Mouse (Mus musculus) kidney, adult 9 months (tissue): ENCODE data around the gene Urod.

Source experiments
- DNase-seq: peaks from one replicate; pipeline ENCODE4 v3.0.0; 2022

The Urod gene

DNA sequence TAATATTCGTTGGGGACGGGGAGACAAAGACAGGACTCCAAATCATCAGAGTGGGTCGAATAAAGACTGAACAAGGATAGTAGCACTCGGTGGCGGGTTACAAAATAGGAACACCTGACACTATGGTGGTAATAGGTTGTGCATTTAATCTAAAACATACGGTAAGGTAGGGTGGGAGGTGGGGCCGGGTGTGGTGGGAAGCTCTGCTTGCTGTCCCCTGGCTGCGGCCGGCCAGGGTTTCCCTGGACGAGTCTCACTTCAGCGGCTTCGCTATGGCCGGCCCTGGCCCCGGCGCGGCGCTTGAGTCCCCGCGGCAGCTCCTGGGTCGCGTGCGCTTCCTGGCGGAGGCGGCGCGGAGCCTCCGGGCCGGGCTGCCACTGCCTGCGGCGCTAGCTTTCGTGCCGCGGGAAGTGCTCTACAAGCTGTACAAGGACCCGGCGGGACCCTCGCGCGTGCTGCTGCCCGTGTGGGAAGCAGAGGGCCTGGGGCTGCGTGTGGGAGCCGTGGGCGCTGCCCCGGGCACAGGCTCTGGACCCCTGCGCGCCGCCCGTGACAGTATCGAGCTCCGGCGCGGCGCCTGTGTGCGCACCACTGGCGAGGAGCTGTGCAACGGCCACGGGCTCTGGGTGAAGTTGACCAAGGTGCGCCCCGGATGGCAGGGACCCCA is 1.1 kb upstream of the Urod start, which contains the start of gene Hectd3:
Gene Hectd3, plus strand, starts transcription at position 187 of the 667 bp plus-strand sequence.
- peak; percentile 77 for DNase-seq

DNA sequence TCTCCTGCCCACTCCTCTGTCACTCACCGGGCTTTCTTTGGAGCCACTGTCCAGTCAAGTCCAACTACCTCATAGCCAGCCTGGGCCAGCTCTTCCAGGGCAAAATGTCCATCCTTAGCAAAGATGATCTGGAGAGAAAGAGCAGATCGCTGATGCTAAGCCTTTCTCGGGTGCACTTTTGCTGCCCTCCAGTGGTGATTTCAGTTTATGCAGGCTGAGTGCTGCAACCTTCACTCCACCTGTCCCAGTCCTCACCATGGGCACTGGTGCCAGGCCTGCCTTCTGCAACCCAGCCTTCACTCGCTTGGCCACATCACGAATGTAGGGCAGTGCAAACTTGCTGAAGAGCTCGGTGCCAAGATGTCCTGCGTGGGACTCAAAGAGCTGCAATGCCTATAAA is 2.8 kb downstream of the Urod start:
- peak; percentile 90 for DNase-seq

DNA sequence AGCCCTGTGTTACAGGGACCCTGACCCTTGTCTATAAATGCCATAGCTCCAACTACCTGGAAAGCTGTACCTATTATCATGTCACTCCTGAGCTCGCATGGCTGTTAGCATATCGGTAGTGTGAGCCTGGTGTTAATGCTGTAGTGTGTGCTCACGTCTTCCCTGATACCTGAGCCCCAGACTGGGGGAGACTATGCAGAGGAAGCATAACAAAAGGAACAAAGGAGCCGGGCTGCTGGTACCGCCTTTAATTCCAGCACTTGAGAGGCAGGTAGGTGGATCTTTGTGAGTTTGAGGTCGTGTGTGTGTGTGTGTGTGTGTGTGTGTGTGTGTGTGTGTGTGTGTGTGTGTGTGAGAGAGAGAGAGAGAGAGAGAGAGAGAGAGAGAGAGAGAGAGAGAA is 4.5 kb downstream of the Urod start:
- DNase-seq: no peak

DNA sequence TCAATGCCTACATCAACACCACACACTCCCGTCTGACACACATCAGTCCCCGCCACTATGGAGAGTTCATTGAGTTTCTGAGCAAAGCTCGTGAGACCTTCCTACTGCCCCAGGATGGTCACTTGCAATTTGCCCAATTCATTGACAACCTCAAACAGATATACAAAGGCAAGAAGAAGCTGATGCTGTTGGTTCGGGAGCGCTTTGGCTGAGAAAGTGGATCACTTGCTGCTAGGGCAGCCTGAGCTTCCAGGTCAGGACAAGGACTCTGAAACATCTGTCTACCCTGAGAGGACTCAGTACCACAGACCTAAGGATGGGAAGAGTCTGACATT is 7.1 kb downstream of the Urod start:
- no peak for DNase-seq

DNA sequence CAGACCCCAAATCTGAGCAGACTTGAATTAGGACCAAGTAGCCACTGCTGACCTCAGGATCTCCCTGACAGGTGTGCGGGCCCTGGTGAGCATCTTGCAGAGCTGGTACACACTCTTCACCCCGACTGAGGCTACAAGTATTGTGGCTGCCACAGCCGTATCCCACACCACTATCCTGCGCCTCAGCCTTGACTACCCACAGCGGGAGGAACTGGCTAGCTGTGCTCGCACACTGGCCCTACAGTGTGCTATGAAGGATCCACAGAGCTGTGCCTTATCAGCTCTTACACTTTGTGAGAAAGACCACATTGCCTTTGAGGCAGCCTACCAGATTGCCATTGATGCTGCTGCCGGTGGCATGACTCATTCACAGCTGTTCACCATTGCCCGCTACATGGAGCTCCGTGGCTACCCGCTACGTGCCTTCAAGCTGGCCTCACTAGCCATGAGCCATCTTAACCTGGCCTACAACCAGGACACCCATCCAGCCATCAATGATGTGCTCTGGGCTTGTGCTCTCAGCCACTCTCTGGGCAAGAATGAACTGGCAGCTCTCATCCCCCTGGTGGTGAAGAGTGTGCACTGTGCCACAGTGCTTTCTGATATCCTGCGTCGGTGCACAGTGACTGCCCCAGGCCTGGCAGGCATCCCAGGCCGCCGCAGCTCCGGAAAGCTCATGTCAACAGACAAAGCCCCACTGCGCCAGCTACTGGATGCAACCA is 7.7 kb downstream of the Urod start:
- DNase-seq: peak; percentile 85

DNA sequence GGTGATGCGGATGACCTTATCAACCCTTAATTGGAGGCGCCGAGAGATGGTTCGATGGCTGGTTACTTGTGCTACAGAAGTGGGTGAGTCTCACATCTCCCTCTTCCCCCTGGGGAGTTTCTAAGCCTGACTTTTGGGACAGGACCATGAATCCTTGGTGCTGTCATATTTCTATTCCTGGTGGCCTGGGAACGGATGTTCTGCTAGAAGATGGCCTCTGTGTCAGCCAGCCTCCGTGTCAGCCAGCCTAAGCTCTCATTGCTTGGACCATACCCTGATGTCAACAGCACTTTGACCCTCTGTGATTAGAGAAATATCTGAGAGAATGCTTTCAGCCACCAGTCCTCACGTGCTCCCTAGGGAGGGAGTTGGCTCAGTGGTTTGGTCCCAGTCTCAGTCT is 8.5 kb downstream of the Urod start:
- DNase-seq: no peak

DNA sequence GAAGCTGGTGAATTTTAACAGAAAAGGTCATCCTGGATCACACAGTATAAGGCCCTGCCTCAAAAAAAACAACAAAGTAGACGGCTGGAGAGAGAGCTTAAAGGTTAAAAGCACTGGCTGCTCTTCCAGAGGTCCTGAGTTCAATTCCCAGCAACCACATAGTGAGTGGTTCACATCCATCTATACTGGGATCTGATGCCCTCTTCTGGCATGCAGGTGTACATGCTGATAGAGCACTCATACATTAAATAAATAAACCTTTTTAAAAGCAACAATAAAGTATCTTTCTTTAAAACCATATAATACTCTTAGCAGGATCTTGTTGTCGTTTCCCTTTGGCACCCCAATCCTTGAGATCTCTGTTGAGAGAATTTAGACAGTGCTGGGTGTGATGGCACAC is 17.7 kb downstream of the Urod start:
- DNase-seq: no peak

DNA sequence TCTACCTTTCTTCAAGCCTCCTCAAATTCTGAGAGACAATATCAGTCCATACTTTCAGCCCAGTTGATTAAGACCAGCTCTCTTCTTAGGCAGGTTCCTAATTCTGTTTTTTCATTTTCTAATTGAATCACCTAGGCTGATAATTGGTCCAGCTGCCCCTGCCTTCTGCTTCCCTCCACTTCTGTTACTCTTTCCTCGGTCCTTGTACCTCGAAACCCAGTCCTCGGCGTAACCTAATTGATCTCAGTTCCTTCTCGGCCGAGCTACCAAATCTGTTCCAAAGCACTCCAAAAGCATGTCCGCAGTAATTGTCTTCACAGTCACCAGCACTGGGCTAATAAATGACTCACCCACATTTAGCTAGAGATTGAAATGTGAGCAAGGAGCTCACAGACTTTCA is 39.3 kb downstream of the Urod start:
- DNase-seq: no peak

DNA sequence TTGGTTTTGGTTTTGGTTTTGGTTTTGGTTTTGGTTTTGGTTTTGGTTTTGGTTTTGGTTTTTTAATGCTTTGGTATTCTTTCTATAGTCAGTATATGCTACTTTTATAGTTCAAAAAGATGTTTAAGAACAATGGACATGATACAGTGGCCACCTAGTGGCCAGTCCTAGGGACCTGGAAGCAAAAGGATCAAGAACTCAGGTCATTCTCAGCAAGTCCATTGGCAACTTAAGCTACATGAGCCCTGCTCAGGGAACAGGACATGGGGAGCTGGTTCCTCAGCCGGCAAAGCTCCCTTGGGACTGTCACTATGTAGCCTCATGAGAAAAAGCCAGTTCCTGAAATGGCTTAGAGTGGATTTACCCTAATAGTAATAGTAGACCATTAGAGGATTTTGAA is 42.6 kb downstream of the Urod start:
- peak; percentile 27 for DNase-seq

DNA sequence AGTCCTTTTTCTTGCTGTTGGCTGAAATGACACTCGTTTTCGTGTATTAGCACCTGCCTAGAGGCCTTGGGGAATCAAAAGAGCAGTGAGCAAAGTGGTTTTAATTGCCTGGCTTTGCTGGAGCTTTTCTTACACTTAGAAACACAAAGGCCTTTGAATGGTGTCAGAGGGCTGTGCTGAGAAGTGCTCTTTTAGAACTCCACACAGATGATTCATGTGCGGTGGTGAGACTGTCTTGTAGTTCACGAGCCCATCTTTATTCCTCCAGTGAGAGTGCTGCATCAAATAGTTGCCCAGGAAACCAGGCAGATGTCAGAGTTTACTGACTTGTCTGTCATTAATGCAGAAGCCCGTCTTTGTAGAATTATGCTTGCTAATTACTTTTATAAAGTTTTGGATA is 50.2 kb downstream of the Urod start:
- DNase-seq: no peak

DNA sequence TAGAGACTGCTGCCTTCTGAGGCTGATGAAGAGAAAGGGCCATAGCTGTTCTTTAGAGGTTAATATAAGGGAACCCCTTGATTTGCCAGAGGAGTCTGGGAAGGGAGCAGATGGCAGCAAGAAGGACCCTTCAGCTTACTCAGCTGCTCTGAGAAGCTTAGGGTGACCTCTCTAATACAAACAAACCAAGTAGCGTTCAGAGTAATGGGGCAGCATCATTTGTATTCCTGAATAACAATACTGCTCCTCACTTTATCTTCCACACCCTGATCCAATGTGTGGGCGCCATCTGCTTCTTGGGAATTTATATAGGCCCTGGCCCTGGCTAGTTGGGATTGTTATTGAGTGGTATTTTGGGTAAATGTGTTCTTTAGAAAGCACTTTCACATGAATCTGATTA is 51.5 kb downstream of the Urod start:
- DNase-seq: no peak
